Mouse (Mus musculus) right cerebral cortex, adult 2 months (tissue): ENCODE measurements at regions not wholly inside any gene's neighbourhood (a gene's known extent, or its start where the extent isn't known, plus 50 kb on each side); places are given as distances from the start of the nearest gene placed in this dataset.
"Not testable (repeated sequence)": the region's sequence is repeated elsewhere in the genome, so short reads cannot be mapped to it uniquely, and the experiment has no call there.

Experiments
- DNase-seq, 2 experiments: peaks; one replicate each; pipeline ENCODE4 v3.0.0; 2021 to 2022; ENCODE audit warnings: low spot score in 2 of 2

DNA sequence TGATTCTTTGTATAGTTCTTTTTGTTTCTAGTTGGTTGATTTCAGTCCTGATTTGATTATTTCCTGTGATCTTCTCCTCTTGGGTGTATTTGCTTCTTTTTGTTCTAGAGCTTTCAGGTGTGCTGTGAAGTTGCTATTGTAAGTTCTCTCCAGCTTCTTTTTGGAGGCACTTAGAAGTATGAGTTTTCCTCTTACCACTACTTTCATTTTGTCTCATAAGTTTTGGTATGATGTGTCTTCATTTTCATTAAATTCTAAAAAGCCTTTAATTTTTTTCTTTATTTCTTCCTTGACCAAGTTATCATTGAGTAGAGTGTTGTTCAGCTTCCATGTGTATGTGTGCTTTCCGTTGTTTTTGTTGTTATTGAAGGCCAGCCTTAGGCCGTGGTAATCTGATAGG lies 195.3 kb upstream of the Btg1 start:
- DNase-seq = not testable (repeated sequence)

- DNase-seq = no peak
Observed at GRCm38 (mm10) chr10:96427407-96427806, 189.4 kb upstream of the Btg1 start.

- DNase-seq = no peak
Observed at GRCm38 (mm10) chr10:96430142-96430541, 186.7 kb upstream of the Btg1 start.

DNA sequence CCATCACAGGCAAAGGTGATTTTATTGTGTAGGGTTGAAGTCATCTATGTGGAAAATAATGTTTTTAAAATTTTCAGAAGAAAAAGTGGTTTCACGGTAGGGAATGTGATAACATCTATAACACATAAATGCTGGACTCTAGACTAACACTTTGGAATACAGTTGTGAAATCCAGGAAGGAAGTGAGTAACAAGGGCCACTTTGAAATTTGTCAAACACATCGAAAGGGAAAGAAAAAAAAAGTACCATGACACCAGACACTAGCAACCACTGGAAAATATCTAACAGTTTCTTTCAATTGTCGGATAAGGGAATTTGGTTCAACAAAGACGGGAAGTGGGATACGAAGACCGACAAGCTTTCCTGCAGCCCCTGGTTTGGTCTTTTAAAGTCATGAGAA lies 181.7 kb upstream of the Btg1 start:
- DNase-seq = no peak

DNA sequence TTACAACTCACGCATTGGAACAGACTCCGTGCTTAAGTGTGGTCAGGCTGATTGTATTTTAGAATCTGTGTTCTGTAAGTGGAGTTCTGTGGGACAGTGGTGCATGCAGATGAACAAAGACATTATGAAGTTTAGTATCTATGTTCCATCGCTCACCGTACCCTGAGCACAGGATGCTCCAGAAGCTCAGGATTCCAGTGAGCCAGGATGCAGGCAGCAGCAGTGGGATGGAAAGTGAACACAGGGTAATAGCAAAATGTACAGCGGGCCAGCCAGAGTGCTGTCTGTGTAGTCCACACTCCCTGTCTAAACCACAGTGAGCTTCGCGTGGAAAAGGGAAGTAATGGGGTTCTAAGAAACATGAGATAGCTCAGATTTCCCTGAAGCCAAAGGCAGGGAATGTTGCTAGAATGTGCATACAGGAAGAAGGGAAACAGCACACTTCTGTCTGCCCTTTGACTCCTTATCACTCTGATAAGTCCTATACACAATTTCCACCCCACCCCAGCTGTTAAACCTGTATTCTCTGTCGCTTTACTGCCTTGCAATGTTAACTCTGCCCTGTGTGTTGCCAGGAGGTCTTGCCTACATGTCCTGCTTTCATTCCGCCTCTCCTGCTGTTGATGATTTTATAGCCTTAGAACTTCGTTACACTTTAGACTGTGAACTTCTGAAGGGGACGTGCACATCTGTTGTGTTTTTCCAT lies 178.3 kb upstream of the Btg1 start:
- no peak for DNase-seq

- DNase-seq = no peak
Observed at GRCm38 (mm10) chr10:96442165-96442564, 174.6 kb upstream of the Btg1 start.

GRCm38 (mm10) chr10:96450266-96450665 lies 166.5 kb upstream of the Btg1 start:
- no peak for DNase-seq

DNA sequence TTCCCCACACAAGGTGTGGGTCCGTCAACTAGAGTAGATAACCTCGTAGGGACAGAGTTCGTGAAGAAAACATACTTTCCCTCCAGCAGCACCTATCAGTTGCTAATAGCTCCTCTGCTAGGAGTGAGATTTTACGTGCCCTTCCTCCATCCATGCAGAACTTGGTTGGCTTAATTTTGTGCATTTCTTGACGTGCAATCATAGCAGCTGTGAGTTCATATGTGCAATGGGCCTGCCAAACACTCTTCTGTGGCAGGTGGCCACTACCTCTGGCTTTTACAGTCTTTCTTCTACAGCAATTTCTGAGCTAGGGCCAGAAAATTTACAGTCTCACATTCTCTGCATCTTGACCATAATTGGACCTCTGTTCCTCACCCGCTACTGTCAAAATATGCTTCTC lies 161.9 kb upstream of the Btg1 start:
- no peak for DNase-seq

DNA sequence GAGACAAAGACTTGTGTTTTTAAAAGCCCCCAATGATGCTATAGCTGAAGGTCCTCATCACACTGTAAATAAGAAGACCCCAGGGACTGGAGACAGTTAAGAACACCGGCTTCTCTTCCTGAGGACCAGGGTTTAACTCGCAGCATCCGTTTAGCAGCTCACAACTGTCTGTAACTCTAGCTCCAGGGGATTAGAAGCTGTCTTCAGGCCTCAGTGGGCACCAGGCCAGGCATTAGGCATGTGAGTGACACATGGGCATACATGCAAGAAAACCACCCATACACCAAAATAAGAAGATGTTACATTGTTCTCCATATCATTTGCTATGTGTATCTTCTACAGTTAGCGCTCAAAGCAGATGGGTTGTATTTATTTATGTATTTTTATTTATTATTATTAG lies 158.3 kb upstream of the Btg1 start:
- no peak for DNase-seq

DNA sequence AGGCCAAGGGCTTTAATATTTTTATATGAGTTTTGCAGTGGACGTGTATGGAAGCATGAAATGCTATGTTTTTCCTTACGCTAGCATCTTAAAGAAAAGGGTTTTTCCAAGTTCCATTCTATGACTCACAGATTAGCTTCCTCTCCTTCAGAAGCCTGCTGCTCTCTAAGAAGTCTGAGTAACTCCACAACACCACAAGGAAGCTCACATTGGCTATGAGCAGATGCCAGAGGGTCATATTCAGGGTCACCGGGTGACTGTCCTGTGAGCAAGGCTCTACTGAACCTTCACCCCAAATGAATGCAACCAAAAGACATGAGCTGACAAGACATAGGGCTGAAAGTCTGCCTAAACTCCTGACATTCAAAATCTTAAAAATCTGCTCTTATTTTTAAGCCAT lies 157.6 kb upstream of the Btg1 start:
- DNase-seq = no peak

- DNase-seq = no peak
Observed at GRCm38 (mm10) chr10:96460151-96460550, 156.7 kb upstream of the Btg1 start.

- no peak for DNase-seq
Observed at GRCm38 (mm10) chr10:96460617-96461338, 156.0 kb upstream of the Btg1 start.

DNA sequence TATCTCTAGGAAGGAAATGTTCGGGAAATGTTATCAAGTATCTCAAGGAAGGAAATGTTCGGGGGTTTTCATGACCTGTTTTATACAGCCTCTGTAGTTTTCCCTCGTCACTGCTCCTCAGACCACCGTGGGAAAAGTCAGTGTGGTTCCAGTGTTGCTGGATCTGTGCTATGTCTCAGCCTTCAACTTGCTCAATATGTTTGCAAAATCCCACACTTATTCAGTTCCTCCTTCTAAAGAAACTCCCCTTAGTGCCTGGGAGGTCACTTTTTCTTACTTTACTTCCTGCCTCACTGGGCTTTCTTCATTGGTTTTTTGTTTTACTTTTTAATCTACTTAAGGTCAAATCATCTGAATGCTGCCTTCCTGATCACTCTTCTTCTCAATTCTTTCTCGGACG lies 150.8 kb upstream of the Btg1 start:
- DNase-seq = no peak

DNA sequence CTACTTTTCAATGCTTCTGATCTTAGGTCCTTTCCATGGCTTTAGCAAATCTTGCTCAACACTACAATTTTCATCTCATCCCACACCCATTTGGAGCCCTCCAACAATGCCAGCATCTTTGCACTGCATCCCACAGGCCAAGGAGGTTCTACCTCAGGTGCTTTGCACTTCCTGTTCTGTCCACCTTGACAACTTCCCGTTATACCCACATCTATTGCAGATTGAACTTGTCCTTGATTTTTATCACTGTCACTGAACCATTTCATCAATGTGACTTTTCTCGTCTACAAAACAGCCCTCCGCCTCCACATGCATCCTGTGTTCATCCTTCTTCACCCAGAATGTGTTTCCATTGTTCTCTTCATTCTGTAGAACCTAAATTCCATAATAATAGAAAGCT lies 150.0 kb upstream of the Btg1 start:
- DNase-seq = no peak

GRCm38 (mm10) chr10:96467661-96468060 lies 149.1 kb upstream of the Btg1 start:
- no peak for DNase-seq

- no peak for DNase-seq
Observed at GRCm38 (mm10) chr10:96471523-96471922, 145.3 kb upstream of the Btg1 start.

GRCm38 (mm10) chr10:96479350-96479749 lies 137.5 kb upstream of the Btg1 start:
- DNase-seq = no peak

DNA sequence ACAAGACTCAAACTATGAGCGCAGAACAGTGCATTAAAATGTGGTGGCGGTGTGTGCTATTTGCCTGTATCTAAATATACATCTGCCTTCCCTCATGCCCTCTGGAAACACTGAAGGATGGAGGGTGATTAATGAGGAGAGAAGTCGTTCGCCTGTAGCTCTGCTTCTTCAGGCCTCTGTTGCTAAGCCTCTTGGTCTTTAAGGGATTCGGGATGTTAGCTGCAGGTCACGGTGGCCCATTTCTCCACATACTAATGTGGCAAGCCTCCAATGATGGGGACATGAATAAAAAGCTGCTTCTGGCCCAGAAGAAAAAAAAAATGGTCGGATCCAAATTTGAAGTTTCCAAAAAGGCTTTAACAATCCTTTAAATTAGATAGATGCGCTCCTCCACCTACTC lies 137.0 kb upstream of the Btg1 start:
- peak; percentile 5 to 13 for DNase-seq

- DNase-seq = peak; percentile 25 to 40
Observed at GRCm38 (mm10) chr10:96480453-96481324, 136.1 kb upstream of the Btg1 start.

- no peak for DNase-seq
Observed at GRCm38 (mm10) chr10:96481325-96481638, 135.5 kb upstream of the Btg1 start.

GRCm38 (mm10) chr10:96486724-96487123 lies 130.1 kb upstream of the Btg1 start:
- no peak for DNase-seq

DNA sequence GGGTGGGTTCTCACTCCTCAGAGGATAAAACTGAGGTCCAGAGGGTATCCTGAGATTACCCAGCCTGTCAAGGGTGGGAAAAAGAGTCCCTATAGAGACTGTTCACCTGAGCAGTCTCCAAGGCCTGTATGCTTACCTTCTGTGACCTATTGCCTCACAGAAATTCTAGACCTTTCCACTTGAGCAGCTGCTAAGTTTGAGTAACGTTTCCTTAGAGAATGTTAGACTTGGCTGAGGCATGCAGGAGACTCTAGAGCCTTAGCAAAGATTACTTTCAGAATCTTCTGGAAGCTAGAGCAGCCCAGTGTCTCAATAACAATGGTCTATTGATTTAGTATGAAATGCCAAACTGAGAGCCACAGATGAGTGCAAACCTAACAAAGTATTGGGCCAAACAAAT lies 123.1 kb upstream of the Btg1 start:
- no peak for DNase-seq

DNA sequence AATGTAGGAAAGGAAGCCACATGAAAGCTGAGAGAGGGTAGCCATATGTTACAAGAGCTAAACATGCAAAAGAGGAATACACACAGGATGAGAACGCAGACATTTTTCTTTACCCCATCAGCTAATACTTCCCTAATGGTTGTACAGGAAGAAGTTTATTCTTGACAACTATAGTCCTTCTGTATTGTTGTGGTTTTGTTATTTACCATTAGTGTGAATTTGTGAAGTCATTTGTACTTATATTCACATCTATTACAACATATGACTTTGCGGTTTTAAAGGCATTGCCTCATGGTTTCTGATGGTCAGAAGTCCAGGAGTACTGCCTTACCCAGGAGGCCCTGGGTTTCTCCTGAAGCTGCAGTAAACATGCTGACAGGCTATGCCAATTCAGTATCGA lies 120.1 kb upstream of the Btg1 start:
- no peak for DNase-seq
